Mouse (Mus musculus) left cerebral cortex, adult 18-20 months (tissue): ENCODE results near the gene Hnrnpf. TPM values are rescaled to one million over a fixed set of nuclear protein-coding genes. Genes with fewer than 3 reads are reported as not detected.

Experiments
- DNase-seq, 2 experiments: peaks; one replicate each; pipeline ENCODE4 v3.0.0; 2021 to 2022; ENCODE audit warnings: low spot score in 2 of 2, mixed read lengths in 1 of 2
- microRNA-seq, 2 experiments: library from miRNA; unstranded; fragments of <30 nt; microRNA quantifications; one replicate each; pipeline ENCODE4 v1.2.0; 2021
- total RNA-seq, 2 experiments: library from RNA; stranded (reverse); gene quantifications; 2 replicates each; pipeline ENCODE4 v1.2.3; 2021

Gene Hnrnpf
- total RNA-seq, 2 experiments from 2014 or later: 112 to 144 TPM

GRCm38 (mm10) chr6:117966729-117967128 lies 66.6 kb downstream of the Hnrnpf start:
- no peak for DNase-seq

Small RNA genes within 50 kb of the gene (microRNA-seq; reads per million reads assigned to microRNA genes)
- 0 reads per million in 2 experiments for gene Gm25535

Other genes starting within 250 kb of the Hnrnpf start
- 10 to 100 TPM; 54.7 to 55.8 TPM for gene Zfp637, start 59.1 kb upstream of the Hnrnpf start, total RNA-seq
- 10 to 100 TPM; 44.7 to 49.1 TPM for gene Zfp239, start 38.2 kb upstream of the Hnrnpf start, total RNA-seq
- gene Fxyd4, start 37.4 kb downstream of the Hnrnpf start, total RNA-seq: not detected
- gene Rasgef1a, start 111.1 kb downstream of the Hnrnpf start, total RNA-seq: 100 to 1,000 TPM; 201 to 250 TPM
- 10 to 100 TPM; 11.0 to 11.6 TPM for gene Csgalnact2, start 238.8 kb downstream of the Hnrnpf start, total RNA-seq